Mouse (Mus musculus) hindbrain, embryonic 16.5 days (tissue): ENCODE data around the gene Gm45234. TPM values are rescaled to one million over a fixed set of nuclear protein-coding genes. Genes with fewer than 3 reads are reported as not detected.

Experiments used
- ATAC-seq: fragments of 200-750 bp; cut with Nextera tagmentation; 2 replicates; pipeline ENCODE4 v1.8.0; 2017; ENCODE audit warnings: moderate TSS enrichment, moderate library complexity
- H3K27ac ChIP-seq: fragments of 300-500 bp; sonication (generic); 2 replicates; pipeline ENCODE4 v1.5.1; 2014; ENCODE audit warnings: low read depth, mild to moderate bottlenecking, control low read depth, low read length, moderate library complexity
- H3K27me3 ChIP-seq: fragments of 300-500 bp; sonication (generic); replicated peaks from 2 replicates; pipeline ENCODE4 v1.6.1; 2014; ENCODE audit warnings: low read length; ENCODE audit not compliant: control insufficient read depth, insufficient read depth
- H3K36me3 ChIP-seq: fragments of 300-500 bp; sonication (generic); 2 replicates; pipeline ENCODE4 v1.6.1; 2014; ENCODE audit warnings: mild to moderate bottlenecking, low read length, moderate library complexity, mixed read lengths; ENCODE audit not compliant: control insufficient read depth, insufficient read depth
- H3K4me1 ChIP-seq: fragments of 300-500 bp; sonication (generic); 2 replicates; pipeline ENCODE4 v1.6.1; 2014; ENCODE audit warnings: low read depth, low read length; ENCODE audit not compliant: control insufficient read depth, insufficient read depth
- H3K4me2 ChIP-seq: fragments of 300-500 bp; sonication (generic); 2 replicates; pipeline ENCODE4 v1.6.1; 2014; ENCODE audit warnings: mild to moderate bottlenecking, low read length, control low read depth, moderate library complexity
- H3K4me3 ChIP-seq: fragments of 300-500 bp; sonication (generic); 2 replicates; pipeline ENCODE4 v1.5.1; 2014; ENCODE audit warnings: mild to moderate bottlenecking, low read length, control low read depth, moderate library complexity
- H3K9ac ChIP-seq: fragments of 300-500 bp; sonication (generic); 2 replicates; pipeline ENCODE4 v1.6.1; 2014; ENCODE audit warnings: low read depth, mild to moderate bottlenecking, control low read depth, low read length, moderate library complexity
- H3K9me3 ChIP-seq: fragments of 300-500 bp; sonication (generic); 2 replicates; pipeline ENCODE4 v1.6.1; 2014; ENCODE audit warnings: mild to moderate bottlenecking, low read length, moderate library complexity; ENCODE audit not compliant: control insufficient read depth
- WGBS: fragments of 180-500 bp; shearing (Covaris S2); extraction: QIAGEN DNeasy Blood & Tissue Kit; methylation state at CpG from one replicate; pipeline ENCODE4 v1.1.7; 2014; 5-methylcytosine and 5-hydroxymethylcytosine counted together
- polyA plus RNA-seq: library from polyadenylated mRNA; unstranded; fragments of >200 nt; fragmentation: Nextera tagmentation; extraction: Ambion mirVana; gene quantifications from 2 replicates; pipeline ENCODE4 v1.2.1, GENCODE M21; 2015

Gm45234 gene
- polyA plus RNA-seq, 1 experiment from 2014 or later: not detected

DNA sequence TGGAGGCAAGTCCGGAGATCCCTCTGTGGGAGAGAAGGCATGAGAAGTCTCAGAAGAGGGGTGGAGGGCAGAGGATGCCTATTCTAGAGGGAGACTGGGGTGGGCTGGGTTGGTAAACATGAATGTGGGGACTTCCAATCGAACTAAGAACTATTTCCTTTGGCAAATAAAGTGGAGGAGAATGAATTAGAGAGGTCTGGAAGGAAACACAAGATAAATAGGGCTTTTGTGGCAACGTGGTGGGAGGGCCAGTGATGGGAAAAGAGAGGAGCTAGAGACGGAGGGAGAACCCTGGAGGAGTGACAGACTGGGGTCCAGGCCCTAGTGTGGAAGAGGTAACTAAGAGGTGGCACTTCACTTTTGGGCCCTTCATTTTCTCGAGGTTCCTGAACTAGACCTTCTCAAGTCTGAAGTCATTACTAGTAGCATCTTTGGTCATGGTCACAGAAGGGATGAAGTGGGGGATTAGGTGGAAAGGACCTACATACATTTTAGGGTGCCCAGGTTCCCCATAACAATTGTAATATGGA lies 1.6 kb upstream of the Gm45234 start:
- Histone ChIP-seq H3K36me3 (no peaks in the 10 kb centered on the region), H3K9ac (peak overlapping the region; percentile 97), H3K4me3 (peak overlapping the region; percentile 80), H3K27me3 (no peaks in the 10 kb centered on the region), H3K4me1 (peaks cover 34% of the 10 kb centered on the region), H3K27ac (peak overlapping the region; percentile 99), H3K9me3 (no peaks in the 10 kb centered on the region), H3K4me2 (peak overlapping the region; percentile 80)
- ATAC-seq: no peak
- WGBS: 2% methylated on average over 5 of the region's 5 CpGs

DNA sequence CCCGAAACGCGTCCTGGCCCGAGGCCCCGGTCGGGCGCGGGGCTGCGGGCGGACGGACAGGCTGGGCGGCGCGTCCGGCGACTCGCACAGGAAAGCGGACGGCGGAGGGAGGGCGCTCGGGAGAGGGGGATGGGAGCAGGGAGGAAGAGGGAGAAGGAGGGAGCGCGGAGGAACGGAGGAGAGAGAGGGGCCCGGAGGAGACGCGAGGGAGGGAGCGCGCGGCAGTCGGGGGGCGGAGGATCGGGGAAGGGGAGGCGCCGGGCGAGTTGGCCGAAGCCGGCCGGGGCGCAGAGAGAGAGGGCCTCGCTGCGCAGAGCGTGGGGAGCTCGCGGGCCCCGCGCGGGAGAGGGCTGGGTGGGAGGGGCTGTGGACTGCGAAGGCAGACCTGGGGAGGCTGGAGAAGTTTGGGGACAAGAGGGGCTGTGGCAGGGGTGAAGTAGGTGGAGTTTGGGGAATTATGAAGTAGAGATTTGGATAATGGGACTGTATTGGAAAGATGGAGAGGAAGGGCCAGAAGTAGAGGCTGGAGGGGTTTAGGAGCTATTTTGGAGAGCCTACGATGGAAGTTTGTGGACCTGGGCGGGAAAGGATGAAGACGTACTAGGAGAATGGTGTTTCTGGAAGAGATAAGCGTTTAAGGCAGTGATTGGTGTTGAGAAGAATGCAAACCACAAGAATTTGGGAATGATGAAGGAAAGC lies 980 bp upstream of the Gm45234 start:
- H3K4me2 ChIP-seq: peak overlapping the region; percentile 80
- H3K36me3 ChIP-seq: no peaks in the 10 kb centered on the region
- peaks cover 34% of the 10 kb centered on the region for H3K4me1 ChIP-seq
- peak overlapping the region; percentile 97 for H3K9ac ChIP-seq
- peak; percentile 75 for ATAC-seq
- under 1% methylated on average over 47 of the region's 54 CpGs for WGBS
- peak overlapping the region; percentile 80 for H3K4me3 ChIP-seq
- H3K27me3 ChIP-seq: no peaks in the 10 kb centered on the region
- H3K9me3 ChIP-seq: no peaks in the 10 kb centered on the region
- peak overlapping the region; percentile 99 for H3K27ac ChIP-seq

DNA sequence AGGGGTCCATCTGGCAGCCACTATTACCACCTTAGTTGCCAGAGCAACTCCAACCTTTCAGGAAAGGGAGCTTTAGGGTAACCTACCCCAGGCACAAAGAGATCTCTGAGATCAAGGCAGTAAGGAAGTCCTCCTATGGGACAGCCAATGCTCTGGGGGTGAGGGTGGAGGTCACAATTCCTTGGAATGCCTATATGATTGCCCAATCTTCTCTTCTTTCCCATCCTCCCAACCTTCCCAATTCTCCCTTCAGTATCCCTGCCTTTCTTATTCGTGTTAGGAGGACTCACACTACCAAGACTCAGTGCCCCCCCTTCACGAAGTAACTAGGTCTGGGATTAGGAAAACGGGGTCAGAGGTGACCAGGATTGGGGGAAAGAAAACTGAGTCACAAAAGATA lies 515 bp downstream of the Gm45234 start:
- 0% methylated on average over 3 of the region's 3 CpGs for WGBS
- Histone ChIP-seq H3K4me1 (peaks cover 34% of the 10 kb centered on the region), H3K36me3 (no peaks in the 10 kb centered on the region), H3K9ac (peak overlapping the region; percentile 97), H3K27ac (peak overlapping the region; percentile 99), H3K4me2 (peak overlapping the region; percentile 80), H3K4me3 (peak overlapping the region; percentile 80), H3K27me3 (no peaks in the 10 kb centered on the region), H3K9me3 (no peaks in the 10 kb centered on the region)
- ATAC-seq: no peak

DNA sequence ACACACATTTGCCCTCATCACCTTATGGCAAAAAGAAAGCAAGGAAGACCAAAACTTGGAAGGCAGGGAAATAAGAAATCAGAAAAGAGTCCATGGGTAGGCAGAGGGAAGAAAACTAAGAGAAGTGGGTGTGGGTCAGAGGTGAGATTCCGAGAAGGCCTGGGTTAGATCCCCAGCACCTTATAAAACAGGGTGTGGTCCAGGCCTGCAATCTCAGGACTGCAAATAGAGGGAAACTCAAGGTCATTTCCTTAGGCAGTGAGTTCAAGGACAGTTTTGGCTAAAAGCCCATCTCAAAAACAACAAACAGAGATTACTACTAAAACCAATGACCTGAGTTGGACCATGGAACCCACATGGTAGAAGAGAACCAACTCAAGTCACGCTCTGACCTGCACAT lies 2.0 kb downstream of the Gm45234 start:
- H3K4me1 ChIP-seq: peaks cover 31% of the 10 kb centered on the region

GRCm38 (mm10) chr6:124750405-124750804 lies 5.4 kb downstream of the Gm45234 start:
- no peak overlapping the region for H3K9ac ChIP-seq
- H3K27me3 ChIP-seq: no peaks in the 10 kb centered on the region
- no peak overlapping the region for H3K27ac ChIP-seq
- peaks cover 30% of the 10 kb centered on the region for H3K4me1 ChIP-seq
- no peaks in the 10 kb centered on the region for H3K9me3 ChIP-seq
- ATAC-seq: no peak
- no peak overlapping the region for H3K4me2 ChIP-seq
- H3K36me3 ChIP-seq: peaks cover 28% of the 10 kb centered on the region
- H3K4me3 ChIP-seq: no peak overlapping the region
- 87% methylated on average over 8 of the region's 8 CpGs for whole genome bisulfite sequencing

More for the DNA sequence above, 2.0 kb downstream of the Gm45234 start:
- peak overlapping the region; percentile 80; the same call in 1 of the 2 replicates for H3K4me2 ChIP-seq
- H3K36me3 ChIP-seq: peaks cover 7% of the 10 kb centered on the region; the same call in 1 of the 2 replicates
- H3K27me3 ChIP-seq: no peaks in the 10 kb centered on the region
- no peak overlapping the region for H3K9ac ChIP-seq
- H3K9me3 ChIP-seq: no peaks in the 10 kb centered on the region
- H3K4me3 ChIP-seq: no peak overlapping the region
- no peak for ATAC-seq
- H3K27ac ChIP-seq: no peak overlapping the region
- 94% methylated on average over 2 of the region's 2 CpGs for WGBS

DNA sequence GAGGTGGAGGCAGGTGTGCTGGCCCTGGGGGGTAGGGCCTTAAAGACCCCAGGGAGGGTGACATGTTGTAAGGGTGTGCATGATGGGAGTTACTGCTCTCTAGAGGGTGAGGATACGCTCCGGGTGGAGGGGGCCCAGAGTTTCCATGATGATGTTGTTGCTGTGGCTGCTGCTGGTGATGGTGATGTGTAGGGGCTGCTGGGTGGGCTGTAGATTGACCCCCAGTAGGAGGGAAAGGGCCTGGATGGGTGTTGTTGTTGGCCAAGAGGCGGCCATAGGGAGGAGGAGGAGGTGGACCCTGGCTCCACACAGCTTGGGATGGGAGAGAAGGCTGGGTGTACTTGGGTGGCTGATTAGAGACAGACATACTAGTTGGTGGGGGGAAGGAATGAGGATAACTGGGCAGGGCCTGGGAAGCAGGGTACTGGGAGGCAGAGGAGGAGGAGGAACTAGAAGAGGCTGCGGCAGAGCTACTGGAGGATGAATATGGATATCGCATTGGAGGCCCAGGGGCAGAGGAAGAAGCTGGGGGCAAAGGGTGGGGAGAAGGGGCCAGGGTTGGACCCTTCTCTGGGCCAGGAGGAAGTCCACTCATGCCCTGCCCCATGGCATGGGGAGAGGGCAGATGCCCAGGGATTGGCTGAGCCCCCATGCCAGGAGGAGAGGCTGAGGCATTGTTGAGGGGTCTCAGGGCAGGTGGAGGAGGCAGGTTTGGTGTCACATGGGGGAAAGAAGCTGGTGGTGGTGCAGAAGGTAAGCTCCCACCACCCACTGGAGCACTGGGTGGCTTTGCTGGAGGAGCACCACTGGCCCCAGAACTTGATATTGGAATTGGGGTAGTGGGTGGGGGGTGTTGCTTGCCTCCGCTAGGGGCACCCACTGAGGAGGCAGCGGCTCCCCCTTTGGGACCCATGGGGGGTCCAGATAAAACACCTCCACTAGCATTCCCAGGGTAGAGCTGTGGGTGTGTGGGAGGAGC lies 8.9 kb downstream of the Gm45234 start:
- WGBS: 86% methylated on average over 7 of the region's 7 CpGs
- peak overlapping the region; percentile 91 for H3K4me2 ChIP-seq
- no peaks in the 10 kb centered on the region for H3K27me3 ChIP-seq
- no peaks in the 10 kb centered on the region for H3K9me3 ChIP-seq
- peak overlapping the region; percentile 89 for H3K9ac ChIP-seq
- peak overlapping the region; percentile 87 for H3K27ac ChIP-seq
- ATAC-seq: no peak
- peaks cover 45% of the 10 kb centered on the region for H3K36me3 ChIP-seq
- H3K4me3 ChIP-seq: peak overlapping the region; percentile 54
- peaks cover 16% of the 10 kb centered on the region for H3K4me1 ChIP-seq

- no peaks in the 10 kb centered on the region for H3K27me3 ChIP-seq
- H3K4me2 ChIP-seq: peak overlapping the region; percentile 91
- H3K9ac ChIP-seq: peak overlapping the region; percentile 89
- peak overlapping the region; percentile 87 for H3K27ac ChIP-seq
- peak overlapping the region; percentile 54 for H3K4me3 ChIP-seq
- peaks cover 45% of the 10 kb centered on the region for H3K36me3 ChIP-seq
- peaks cover 22% of the 10 kb centered on the region for H3K4me1 ChIP-seq
- H3K9me3 ChIP-seq: no peaks in the 10 kb centered on the region
- ATAC-seq: peak; percentile 7
- 11% methylated on average over 8 of the region's 8 CpGs for WGBS
These were observed 9.6 kb downstream of the Gm45234 start for GRCm38 (mm10) chr6:124746296-124746605.

DNA sequence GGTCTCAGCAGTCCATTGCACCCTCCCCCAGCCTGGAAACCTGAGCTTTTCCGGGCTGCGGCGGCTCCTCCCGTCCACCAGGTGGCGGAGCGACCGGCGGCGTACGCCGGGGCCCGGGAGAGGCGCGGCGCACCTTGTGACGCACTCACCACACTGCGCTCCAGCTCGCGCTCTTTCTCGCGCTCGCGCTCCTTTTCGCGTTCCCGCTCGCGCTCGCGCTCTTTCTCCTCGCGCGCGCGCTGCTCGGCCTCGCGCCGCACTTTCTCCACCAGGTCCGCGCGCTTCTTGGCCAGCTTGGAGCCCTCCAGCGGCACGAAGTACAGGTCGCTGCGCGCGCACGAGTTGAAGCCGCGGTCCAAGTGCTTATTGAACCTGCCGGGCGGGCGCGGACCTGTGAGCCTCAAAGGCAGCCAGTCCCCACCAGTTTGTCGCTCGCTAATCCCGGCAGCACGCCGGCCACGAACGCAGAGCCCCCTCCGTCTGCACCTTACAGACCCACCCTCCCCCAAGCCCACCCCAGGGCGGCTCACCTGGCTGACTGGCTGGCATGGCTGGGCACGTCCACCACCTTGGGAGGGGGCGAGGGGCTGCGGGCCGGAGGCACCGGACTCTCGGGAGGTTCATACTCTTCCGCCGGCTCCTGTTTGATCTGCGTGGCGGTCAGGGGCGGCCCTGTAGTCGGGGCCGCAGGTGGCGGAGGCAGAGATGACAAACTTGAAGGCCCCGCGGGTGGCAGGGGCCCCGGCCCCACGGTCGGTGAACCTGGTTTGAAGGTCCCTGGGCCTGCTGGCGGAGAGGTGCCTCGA lies 10.1 kb downstream of the Gm45234 start:
- Histone ChIP-seq H3K27me3 (no peaks in the 10 kb centered on the region), H3K9ac (peak overlapping the region; percentile 89), H3K4me3 (peak overlapping the region; percentile 54), H3K27ac (peak overlapping the region; percentile 87), H3K9me3 (no peaks in the 10 kb centered on the region), H3K36me3 (peaks cover 45% of the 10 kb centered on the region), H3K4me2 (peak overlapping the region; percentile 91), H3K4me1 (peaks cover 22% of the 10 kb centered on the region)
- WGBS: under 1% methylated on average over 82 of the region's 85 CpGs
- ATAC-seq: peak; percentile 85
